Mouse (Mus musculus) kidney, adult 2 months (tissue): Measurements from ENCODE around the gene Tln1. TPM values are rescaled to one million over a fixed set of nuclear protein-coding genes. Genes with fewer than 3 reads are reported as not detected.

Source experiments
- DNase-seq: peaks from one replicate; pipeline ENCODE4 v3.0.0; 2021
- H3K27ac ChIP-seq: fragments of 200-500 bp; 2 replicates; pipeline ENCODE4 v1.5.1; 2012; ENCODE audit warnings: low read depth, low read length, control low read depth, inconsistent platforms; ENCODE audit not compliant: insufficient read depth
- H3K27me3 ChIP-seq: fragments of 200-500 bp; replicated peaks from 2 replicates; pipeline ENCODE4 v1.6.1; 2012; ENCODE audit warnings: mild to moderate bottlenecking, moderate library complexity, low read length, inconsistent platforms; ENCODE audit not compliant: control insufficient read depth, insufficient read depth
- H3K36me3 ChIP-seq: fragments of 200-500 bp; 2 replicates; pipeline ENCODE4 v1.6.1; 2012; ENCODE audit warnings: mild to moderate bottlenecking, moderate library complexity, low read length, inconsistent platforms; ENCODE audit not compliant: control insufficient read depth, insufficient read depth
- H3K4me1 ChIP-seq: fragments of 200-500 bp; 2 replicates; pipeline ENCODE4 v1.6.1; 2011; ENCODE audit warnings: low read length; ENCODE audit not compliant: control insufficient read depth, insufficient read depth
- H3K4me3 ChIP-seq: fragments of 200-500 bp; 2 replicates; pipeline ENCODE4 v1.5.1; 2011; ENCODE audit warnings: mild to moderate bottlenecking, low read depth, low read length, control low read depth; ENCODE audit not compliant: insufficient read depth
- CTCF ChIP-seq: fragments of 200-500 bp; conservative IDR thresholded peaks from 2 replicates; pipeline ENCODE4 v1.5.1; 2011; ENCODE audit warnings: low read depth, mild to moderate bottlenecking, control low read depth, low read length, moderate library complexity, mixed read lengths; ENCODE audit not compliant: insufficient read depth, insufficient read length
- POLR2A ChIP-seq: fragments of 200-500 bp; IDR thresholded peaks from one replicate; pipeline ENCODE4 v1.6.1; 2011; ENCODE audit warnings: low read depth, low read length, control low read depth
- WGBS: fragments of 180-500 bp; shearing (Covaris S2); methylation state at CpG from one replicate; pipeline ENCODE4 v1.1.7; 2018; 5-methylcytosine and 5-hydroxymethylcytosine counted together
- polyA plus RNA-seq: library from polyadenylated mRNA; depleted of rRNA; stranded (reverse); fragments of >200 nt; gene quantifications from 2 replicates; pipeline ENCODE4 v1.2.3, GENCODE M21; 2012

The Tln1 gene
- polyA plus RNA-seq, 1 experiment, result 92.1 TPM

DNA sequence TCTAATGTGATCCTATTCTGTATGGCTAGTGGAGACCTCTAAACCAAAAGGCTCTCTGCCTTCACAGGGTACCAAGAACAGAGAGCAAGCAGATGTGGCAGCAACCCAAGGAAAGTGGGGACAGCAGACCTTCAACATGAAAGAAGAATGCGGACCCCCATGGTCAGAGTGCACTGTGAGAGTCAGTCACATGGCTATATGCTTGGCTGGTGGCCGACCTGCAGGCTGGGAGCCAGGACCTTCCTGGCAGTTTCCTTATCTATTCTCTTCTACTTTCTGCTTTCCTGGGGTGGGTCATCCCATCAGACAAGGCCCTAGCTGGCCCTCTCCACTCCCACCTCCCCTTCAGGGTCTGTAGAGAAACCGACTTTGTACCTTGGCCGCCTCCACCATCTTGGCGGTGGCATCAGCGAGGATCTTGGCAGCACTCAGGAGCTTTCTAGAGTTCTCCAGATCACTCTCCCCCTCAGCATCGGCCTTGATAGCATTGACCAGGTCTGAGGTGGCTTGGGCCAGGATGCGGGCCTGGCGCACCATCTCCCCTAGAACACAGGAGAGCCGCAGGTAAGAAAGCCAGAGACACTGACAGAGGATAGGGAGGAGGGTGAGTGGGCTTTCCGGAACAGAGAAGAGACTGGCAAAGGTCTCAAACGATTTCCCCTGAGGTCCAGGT is 16.0 kb downstream of the Tln1 start:
- H3K36me3 ChIP-seq, result peaks cover 20% of the 10 kb centered on the region
- no peaks in the 10 kb centered on the region for H3K27me3 ChIP-seq
- WGBS, result 85% methylated on average over 12 of the region's 12 CpGs
- no peak overlapping the region for H3K27ac ChIP-seq
- TF ChIP-seq CTCF (no peak), POLR2A (no peak)
- no peak overlapping the region for H3K4me3 ChIP-seq
- H3K4me1 ChIP-seq, result no peaks in the 10 kb centered on the region
- peak; percentile 66 for DNase-seq

DNA sequence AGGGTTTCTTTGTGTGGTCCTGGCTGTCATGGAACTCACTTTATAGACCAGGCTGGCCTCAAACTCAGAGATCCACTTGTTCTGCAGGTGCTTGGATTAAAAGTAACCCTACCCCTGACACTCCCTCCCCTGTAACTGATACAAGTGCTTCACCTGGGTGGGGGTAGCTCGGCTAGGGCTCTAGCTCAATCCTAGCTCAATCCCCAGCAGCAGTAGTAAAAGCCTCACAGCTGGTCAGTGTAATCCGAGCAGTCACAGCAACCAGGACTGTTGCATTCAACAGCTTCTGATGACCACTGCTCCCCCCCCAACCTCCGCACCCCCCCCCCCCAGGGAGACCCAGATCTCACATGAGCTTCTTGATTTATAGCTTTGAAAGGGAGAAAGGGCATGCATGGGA is 20.4 kb downstream of the Tln1 start:
- WGBS, result 54% methylated on average over 3 of the region's 3 CpGs
- Histone ChIP-seq H3K36me3 (peaks cover 19% of the 10 kb centered on the region), H3K4me1 (no peaks in the 10 kb centered on the region), H3K27me3 (no peaks in the 10 kb centered on the region), H3K4me3 (no peak overlapping the region), H3K27ac (no peak overlapping the region)
- DNase-seq, result no peak
- TF ChIP-seq POLR2A, result no peak
- TF ChIP-seq CTCF, result no peak

DNA sequence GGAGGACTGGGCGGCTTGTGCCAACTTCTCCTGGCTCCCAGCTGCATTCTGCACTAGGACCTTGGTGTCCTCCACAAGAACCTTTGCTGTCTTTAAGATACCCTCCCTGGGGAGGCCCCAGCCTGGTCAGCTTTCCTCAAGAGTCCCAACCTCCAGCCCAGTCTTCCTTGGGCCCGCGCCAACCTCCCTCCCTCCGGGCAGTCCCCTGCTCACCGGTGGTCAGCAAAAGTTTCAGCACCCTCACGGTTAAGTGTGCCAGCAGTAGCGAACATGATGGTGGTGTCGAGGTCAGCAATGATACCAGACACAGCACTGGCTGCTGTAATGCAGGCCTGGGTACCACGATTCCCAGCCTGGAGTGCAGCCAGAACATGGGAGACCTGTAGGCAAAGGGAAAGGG is 26.5 kb downstream of the Tln1 start:
- no peaks in the 10 kb centered on the region for H3K4me1 ChIP-seq
- H3K27me3 ChIP-seq, result no peaks in the 10 kb centered on the region
- no peak overlapping the region for H3K4me3 ChIP-seq
- H3K36me3 ChIP-seq, result peaks cover 15% of the 10 kb centered on the region
- TF ChIP-seq POLR2A, result no peak
- TF ChIP-seq CTCF, result no peak
- no peak for DNase-seq
- no peak overlapping the region for H3K27ac ChIP-seq
- 72% methylated on average over 9 of the region's 9 CpGs for WGBS

DNA sequence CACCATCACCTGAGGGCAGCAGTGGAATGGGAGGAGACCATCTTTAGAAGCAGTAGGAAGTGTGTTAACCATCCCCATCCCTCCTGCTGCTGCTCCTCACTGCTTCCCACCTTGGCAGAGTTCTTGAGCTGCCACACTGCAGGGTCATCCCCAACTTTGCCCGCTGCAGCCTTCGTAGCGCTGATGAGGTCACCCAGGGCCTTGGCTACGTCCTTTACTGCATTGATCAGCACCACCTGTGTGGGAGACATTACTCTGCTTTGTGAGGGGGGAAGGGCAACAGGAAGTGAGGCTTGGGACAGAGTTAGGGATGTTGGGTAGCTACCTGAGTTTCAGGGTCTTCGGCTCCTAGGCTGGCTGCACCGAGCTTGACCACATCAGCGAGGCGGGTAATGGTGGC is 26.9 kb downstream of the Tln1 start:
- DNase-seq, result no peak
- no peaks in the 10 kb centered on the region for H3K4me1 ChIP-seq
- WGBS, result 95% methylated on average over 8 of the region's 8 CpGs
- no peak overlapping the region for H3K27ac ChIP-seq
- TF ChIP-seq POLR2A, result no peak
- no peak for TF ChIP-seq CTCF
- no peak overlapping the region for H3K4me3 ChIP-seq
- H3K27me3 ChIP-seq, result no peaks in the 10 kb centered on the region
- peaks cover 15% of the 10 kb centered on the region for H3K36me3 ChIP-seq

DNA sequence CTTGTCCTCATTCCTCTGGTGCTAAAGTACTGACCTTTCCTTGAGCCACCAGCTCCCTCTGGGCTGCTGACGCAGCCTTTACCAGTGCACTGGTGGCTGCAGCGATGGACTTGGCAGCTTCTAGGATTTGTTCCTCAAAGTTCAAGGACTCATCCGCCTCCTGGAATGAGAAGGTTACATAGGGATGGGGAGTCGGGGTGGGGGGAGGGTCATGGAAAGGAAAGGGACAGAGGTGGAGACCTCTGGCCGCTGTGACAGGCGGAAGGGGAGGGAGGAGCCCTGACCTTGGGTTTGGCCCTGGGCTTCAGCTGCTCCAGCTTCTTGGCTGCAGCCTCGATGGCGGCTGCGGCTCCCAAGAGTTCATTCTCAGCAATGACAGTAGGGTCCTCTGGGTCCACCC is 29.2 kb downstream of the Tln1 start:
- H3K27me3 ChIP-seq, result no peaks in the 10 kb centered on the region
- no peak overlapping the region for H3K4me3 ChIP-seq
- DNase-seq, result peak; percentile 75
- TF ChIP-seq CTCF, result no peak
- no peak for TF ChIP-seq POLR2A
- WGBS, result 45% methylated on average over 9 of the region's 9 CpGs
- H3K27ac ChIP-seq, result no peak overlapping the region
- peaks cover 10% of the 10 kb centered on the region for H3K36me3 ChIP-seq
- H3K4me1 ChIP-seq, result no peaks in the 10 kb centered on the region

DNA sequence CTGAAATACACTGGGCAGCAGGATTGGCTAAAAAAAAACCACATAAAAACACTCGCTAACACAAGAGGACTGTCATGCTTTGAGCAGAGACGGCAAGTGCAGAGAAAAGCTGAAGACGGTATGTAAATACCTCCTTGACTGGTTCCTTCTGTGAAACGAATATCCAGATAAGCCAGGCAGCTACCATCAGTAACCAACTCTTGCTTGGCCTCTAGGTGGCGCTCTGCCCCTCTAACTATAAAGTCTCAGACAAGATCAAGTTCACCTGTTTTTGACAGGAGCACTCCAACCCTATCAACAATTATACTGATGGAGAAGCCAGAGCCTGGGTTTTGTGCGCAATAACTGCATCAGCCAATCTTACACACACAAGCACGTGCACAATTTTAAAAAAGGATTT is 31.9 kb downstream of the Tln1 start:
- 16% methylated on average over 7 of the region's 7 CpGs for WGBS
- peak; percentile 82 for DNase-seq
- TF ChIP-seq CTCF (peak; percentile 83), POLR2A (no peak)

DNA sequence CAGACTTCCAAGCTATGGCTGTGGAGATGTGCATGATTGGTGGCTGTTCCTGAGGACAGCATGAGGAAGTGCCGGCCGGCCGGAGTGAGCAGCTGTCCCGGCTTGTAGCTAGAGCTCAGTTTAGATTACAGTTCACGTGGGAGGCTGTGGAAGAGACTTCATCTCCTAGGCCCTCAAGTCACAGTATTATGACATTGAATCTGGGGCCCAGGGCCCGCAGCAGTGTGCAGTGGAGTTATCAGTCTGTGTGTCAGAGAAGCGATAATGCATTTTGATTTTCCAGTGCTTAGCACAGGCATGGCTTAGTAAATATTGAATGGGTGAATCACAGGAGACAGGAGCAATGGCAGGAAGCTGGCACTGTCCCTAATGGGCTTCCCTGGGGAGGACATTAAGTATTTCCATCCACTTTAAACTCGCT is 32.4 kb downstream of the Tln1 start:
- TF ChIP-seq CTCF (no peak), POLR2A (no peak)
- 30% methylated on average over 8 of the region's 8 CpGs for WGBS
- no peaks in the 10 kb centered on the region for H3K27me3 ChIP-seq
- H3K4me3 ChIP-seq, result no peak overlapping the region
- peak; percentile 47 for DNase-seq
- H3K4me1 ChIP-seq, result no peaks in the 10 kb centered on the region
- peaks cover 7% of the 10 kb centered on the region; the same call in 1 of the 2 replicates for H3K36me3 ChIP-seq
- no peak overlapping the region for H3K27ac ChIP-seq

More for the DNA sequence above, 31.9 kb downstream of the Tln1 start:
- Histone ChIP-seq H3K27me3 (no peaks in the 10 kb centered on the region), H3K4me3 (no peak overlapping the region), H3K27ac (no peak overlapping the region), H3K4me1 (no peaks in the 10 kb centered on the region), H3K36me3 (peaks cover 7% of the 10 kb centered on the region; the same call in 1 of the 2 replicates)
